Mouse (Mus musculus) limb, embryonic 14.5 days (tissue): ENCODE measurements around the gene Cby1. TPM values are rescaled to one million over a fixed set of nuclear protein-coding genes. Genes with fewer than 3 reads are reported as not detected.

Experiments used
- ATAC-seq: fragments of 200-750 bp; cut with Nextera tagmentation; 2 replicates; pipeline ENCODE4 v1.8.0; 2017; ENCODE audit warnings: low read depth, moderate number of reproducible peaks, moderate TSS enrichment; ENCODE audit not compliant: low FRiP score
- DNase-seq: peaks from one replicate; pipeline ENCODE4 v3.0.0-alpha.2; 2015; ENCODE audit warnings: low spot score
- H3K27ac ChIP-seq: fragments of 300-500 bp; sonication (generic); replicated peaks from 2 replicates; pipeline ENCODE4 v1.5.1; 2014; ENCODE audit warnings: low read depth, mild to moderate bottlenecking, low read length, moderate library complexity, mixed read lengths
- H3K27me3 ChIP-seq: fragments of 300-500 bp; sonication (generic); 2 replicates; pipeline ENCODE4 v1.6.1; 2014; ENCODE audit warnings: low read length, mixed read lengths; ENCODE audit not compliant: control insufficient read depth, insufficient read depth
- H3K36me3 ChIP-seq: fragments of 300-500 bp; sonication (generic); 2 replicates; pipeline ENCODE4 v1.6.1; 2014; ENCODE audit warnings: mild to moderate bottlenecking, low read length, moderate library complexity, mixed read lengths; ENCODE audit not compliant: control insufficient read depth, insufficient read depth
- H3K4me1 ChIP-seq: fragments of 300-500 bp; sonication (generic); 2 replicates; pipeline ENCODE4 v1.6.1; 2014; ENCODE audit warnings: antibody characterized with exemption, low read length, mixed read lengths; ENCODE audit not compliant: control insufficient read depth, insufficient read depth
- H3K4me2 ChIP-seq: fragments of 300-500 bp; sonication (generic); replicated peaks from 2 replicates; pipeline ENCODE4 v1.6.1; 2014; ENCODE audit warnings: low read depth, mild to moderate bottlenecking, low read length, moderate library complexity; ENCODE audit not compliant: severe bottlenecking
- H3K4me3 ChIP-seq: fragments of 300-500 bp; sonication (generic); replicated peaks from 2 replicates; pipeline ENCODE4 v1.5.1; 2014; ENCODE audit warnings: low read length
- H3K9ac ChIP-seq: fragments of 300-500 bp; sonication (generic); 2 replicates; pipeline ENCODE4 v1.6.1; 2014; ENCODE audit warnings: mild to moderate bottlenecking, low read depth, low read length, moderate library complexity; ENCODE audit not compliant: severe bottlenecking
- H3K9me3 ChIP-seq: fragments of 300-500 bp; sonication (generic); 2 replicates; pipeline ENCODE4 v1.6.1; 2016; ENCODE audit warnings: low read length; ENCODE audit not compliant: control insufficient read depth
- POLR2A ChIP-seq: fragments of 200-500 bp; IDR thresholded peaks from 2 replicates; pipeline ENCODE4 v1.8.0; 2012; ENCODE audit warnings: inconsistent platforms, mild to moderate bottlenecking, moderate library complexity, borderline replicate concordance; ENCODE audit not compliant: insufficient read depth, insufficient read length; ENCODE audit errors: extremely low read depth
- WGBS: fragments of 180-500 bp; shearing (Covaris S2); extraction: QIAGEN DNeasy Blood & Tissue Kit; methylation state at CpG from one replicate; pipeline ENCODE4 v1.1.7; 2014; 5-methylcytosine and 5-hydroxymethylcytosine counted together
- polyA plus RNA-seq, 2 experiments: library from polyadenylated mRNA; depleted of rRNA in 1 of 2; stranded (reverse) in 1 of 2; unstranded in 1 of 2; fragments of >200 nt; fragmentation: Nextera tagmentation in 1 of 2; extraction: Ambion mirVana in 1 of 2; gene quantifications; 2 replicates each; pipeline versions ENCODE4 v1.2.1 to v1.2.3; 2012 to 2014

Cby1 gene
- polyA plus RNA-seq, 2 experiments: 21.6 to 44.9 TPM

DNA sequence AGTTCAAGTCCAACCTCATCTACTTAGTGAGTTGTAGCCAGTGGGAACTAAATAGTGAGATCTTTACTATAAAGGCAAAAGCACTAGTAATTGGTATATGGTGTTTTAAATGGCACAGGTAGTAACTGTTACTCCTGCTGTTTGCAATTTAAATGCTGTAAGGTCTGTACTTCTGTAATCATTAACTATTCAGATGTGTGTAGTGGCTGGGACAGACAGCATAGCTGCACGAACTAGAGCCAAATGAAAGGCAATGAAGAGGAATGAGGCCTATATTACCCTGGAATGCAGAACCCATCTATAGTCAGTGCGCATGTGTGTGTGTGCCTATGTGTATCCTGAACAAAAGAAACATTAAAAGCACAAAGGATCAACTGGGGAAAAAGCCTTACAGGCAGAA is 18.9 kb downstream of the Cby1 start:
- Histone ChIP-seq H3K27me3 (no peaks in the 10 kb centered on the region), H3K4me3 (no peak overlapping the region), H3K4me1 (no peaks in the 10 kb centered on the region), H3K9ac (no peak overlapping the region), H3K9me3 (no peaks in the 10 kb centered on the region), H3K4me2 (no peak overlapping the region), H3K27ac (no peak overlapping the region), H3K36me3 (peaks cover 42% of the 10 kb centered on the region)
- ATAC-seq (no peak), DNase-seq (no peak)
- TF ChIP-seq POLR2A: no peak
- WGBS: 88% methylated on average over 2 of the region's 2 CpGs

DNA sequence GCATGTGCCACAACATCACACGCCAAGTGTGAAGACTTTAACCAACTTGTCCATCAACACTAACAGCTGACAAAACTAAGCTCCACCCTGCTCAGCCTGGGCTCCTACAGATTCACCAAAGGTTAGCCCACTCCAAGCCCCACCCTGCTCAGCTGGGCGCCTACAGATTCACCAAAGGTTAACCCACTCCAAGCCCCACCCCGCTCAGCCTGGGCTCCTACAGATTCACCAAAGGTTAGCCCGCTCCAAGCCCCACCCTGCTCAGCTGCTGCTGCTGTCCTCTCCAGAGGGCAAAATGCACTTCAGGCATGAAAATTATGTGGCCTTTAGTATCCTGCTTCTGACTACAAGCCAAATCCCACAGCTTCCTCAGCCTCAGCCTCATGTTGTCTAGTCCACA is 23.0 kb downstream of the Cby1 start:
- ATAC-seq: no peak
- no peak for DNase-seq
- WGBS: 85% methylated on average over 4 of the region's 4 CpGs
- Histone ChIP-seq H3K4me3 (no peak overlapping the region), H3K9me3 (no peaks in the 10 kb centered on the region), H3K27me3 (no peaks in the 10 kb centered on the region), H3K4me1 (peaks cover 33% of the 10 kb centered on the region), H3K4me2 (no peak overlapping the region), H3K9ac (no peak overlapping the region), H3K27ac (no peak overlapping the region), H3K36me3 (peaks cover 4% of the 10 kb centered on the region; the same call in 1 of the 2 replicates)
- no peak for TF ChIP-seq POLR2A

DNA sequence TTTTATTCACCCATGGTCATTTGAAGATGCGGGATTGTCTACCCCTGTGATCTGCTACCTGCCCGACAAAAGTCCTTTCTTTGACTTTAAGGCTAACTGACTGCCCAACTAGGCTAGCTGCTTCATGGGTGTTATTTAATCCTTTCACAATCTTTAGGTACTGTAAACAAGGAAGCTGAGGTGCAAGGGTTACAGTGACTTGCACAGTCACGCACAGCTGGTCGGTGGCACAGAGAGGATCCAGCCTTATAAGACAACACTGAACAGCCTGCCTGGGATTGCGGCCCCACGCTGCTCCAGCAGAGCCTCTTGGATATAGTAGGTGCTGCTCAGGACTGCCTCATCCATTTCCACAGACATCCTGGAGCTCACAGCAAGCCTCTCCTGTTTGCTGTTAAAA is 24.1 kb downstream of the Cby1 start:
- ATAC-seq (no peak), DNase-seq (no peak)
- Histone ChIP-seq H3K4me2 (no peak overlapping the region), H3K9me3 (no peaks in the 10 kb centered on the region), H3K4me1 (peaks cover 33% of the 10 kb centered on the region), H3K27me3 (no peaks in the 10 kb centered on the region), H3K4me3 (no peak overlapping the region), H3K27ac (no peak overlapping the region), H3K9ac (no peak overlapping the region), H3K36me3 (0 out of 2 replicates have a peak, but pooled peaks cover 2% of the 10 kb centered on the region)
- 82% methylated on average over 6 of the region's 6 CpGs for WGBS
- TF ChIP-seq POLR2A: no peak

GRCm38 (mm10) chr15:79683707-79684465 is 24.9 kb downstream of the Cby1 start:
- H3K27ac ChIP-seq: no peak overlapping the region
- TF ChIP-seq POLR2A: no peak
- WGBS: 76% methylated on average over 19 of the region's 19 CpGs
- peak overlapping the region; percentile 38; the same call in 1 of the 2 replicates for H3K9ac ChIP-seq
- H3K4me3 ChIP-seq: peak overlapping the region; percentile 93; the same call in 1 of the 2 replicates
- H3K36me3 ChIP-seq: 0 out of 2 replicates have a peak, but pooled peaks cover 2% of the 10 kb centered on the region
- no peak for ATAC-seq
- peaks cover 37% of the 10 kb centered on the region for H3K4me1 ChIP-seq
- no peaks in the 10 kb centered on the region for H3K9me3 ChIP-seq
- no peak for DNase-seq
- H3K27me3 ChIP-seq: no peaks in the 10 kb centered on the region
- H3K4me2 ChIP-seq: peak overlapping the region; percentile 81; the same call in 1 of the 2 replicates

- Histone ChIP-seq H3K4me1 (peaks cover 37% of the 10 kb centered on the region), H3K27ac (no peak overlapping the region), H3K4me3 (peak overlapping the region; percentile 93), H3K9me3 (no peaks in the 10 kb centered on the region), H3K36me3 (0 out of 2 replicates have a peak, but pooled peaks cover 2% of the 10 kb centered on the region), H3K4me2 (peak overlapping the region; percentile 81), H3K9ac (peak overlapping the region; percentile 91), H3K27me3 (no peaks in the 10 kb centered on the region)
- DNase-seq: no peak
- WGBS: 78% methylated on average over 6 of the region's 6 CpGs
- TF ChIP-seq POLR2A: no peak
- ATAC-seq: no peak
These were observed 25.6 kb downstream of the Cby1 start for GRCm38 (mm10) chr15:79684616-79685015.
